Mouse (Mus musculus) testis, adult 2 months (tissue): ENCODE results near the gene Kcne2. TPM values are rescaled to one million over a fixed set of nuclear protein-coding genes. Genes with fewer than 3 reads are reported as not detected.

Experiments
- H3K27ac ChIP-seq: fragments of 200-500 bp; 2 replicates; pipeline ENCODE4 v1.5.1; 2012; ENCODE audit warnings: low read depth, low read length; ENCODE audit not compliant: control insufficient read depth, insufficient read depth
- H3K27me3 ChIP-seq: fragments of 200-500 bp; 2 replicates; pipeline ENCODE4 v1.6.1; 2012; ENCODE audit warnings: mild to moderate bottlenecking, low read length, moderate library complexity; ENCODE audit not compliant: control insufficient read depth, insufficient read depth
- H3K36me3 ChIP-seq: fragments of 200-500 bp; 2 replicates; pipeline ENCODE4 v1.6.1; 2012; ENCODE audit warnings: mild to moderate bottlenecking, low read length; ENCODE audit not compliant: control insufficient read depth, insufficient read depth
- H3K4me1 ChIP-seq: fragments of 200-500 bp; 2 replicates; pipeline ENCODE4 v1.6.1; 2012; ENCODE audit warnings: low read length; ENCODE audit not compliant: control insufficient read depth, insufficient read depth
- H3K4me3 ChIP-seq: fragments of 200-500 bp; 2 replicates; pipeline ENCODE4 v1.5.1; 2012; ENCODE audit warnings: low read depth, mild to moderate bottlenecking, low read length, moderate library complexity, mixed read lengths; ENCODE audit not compliant: control insufficient read depth
- CTCF ChIP-seq: fragments of 200-500 bp; IDR thresholded peaks from 2 replicates; pipeline ENCODE4 v1.5.1; 2012; ENCODE audit warnings: low read depth, mild to moderate bottlenecking, inconsistent platforms, low read length, moderate library complexity; ENCODE audit not compliant: control insufficient read depth, insufficient read depth, insufficient replicate concordance
- POLR2A ChIP-seq: fragments of 200-500 bp; IDR thresholded peaks from 2 replicates; pipeline ENCODE4 v1.6.1; 2012; ENCODE audit warnings: low read depth, mild to moderate bottlenecking, inconsistent platforms, low read length, moderate library complexity; ENCODE audit not compliant: control insufficient read depth
- polyA plus RNA-seq: library from polyadenylated mRNA; depleted of rRNA; stranded (reverse); fragments of >200 nt; gene quantifications from 2 replicates; pipeline ENCODE4 v1.2.3, GENCODE M21; 2012

Gene Kcne2
- polyA plus RNA-seq, 1 experiment = 0.11 TPM

GRCm38 (mm10) chr16:92309126-92309525 lies 16.9 kb downstream of the Kcne2 start:
- H3K36me3 ChIP-seq = no peaks in the 10 kb centered on the region
- no peaks in the 10 kb centered on the region for H3K27me3 ChIP-seq
- no peak overlapping the region for H3K27ac ChIP-seq
- no peak overlapping the region for H3K4me3 ChIP-seq
- TF ChIP-seq POLR2A = no peak
- no peak for TF ChIP-seq CTCF
- H3K4me1 ChIP-seq = no peaks in the 10 kb centered on the region

GRCm38 (mm10) chr16:92313953-92314741 lies 22.0 kb downstream of the Kcne2 start:
- TF ChIP-seq CTCF (peak; percentile 66), POLR2A (no peak)
- no peaks in the 10 kb centered on the region for H3K36me3 ChIP-seq
- H3K4me3 ChIP-seq = no peak overlapping the region
- no peaks in the 10 kb centered on the region for H3K4me1 ChIP-seq
- H3K27ac ChIP-seq = no peak overlapping the region
- H3K27me3 ChIP-seq = no peaks in the 10 kb centered on the region

- H3K4me1 ChIP-seq = no peaks in the 10 kb centered on the region
- TF ChIP-seq CTCF (no peak), POLR2A (no peak)
- no peak overlapping the region for H3K27ac ChIP-seq
- no peak overlapping the region for H3K4me3 ChIP-seq
- no peaks in the 10 kb centered on the region for H3K27me3 ChIP-seq
- no peaks in the 10 kb centered on the region for H3K36me3 ChIP-seq
Observed at GRCm38 (mm10) chr16:92316049-92316738, 24.0 kb downstream of the Kcne2 start.

- Histone ChIP-seq H3K27ac (no peak overlapping the region), H3K4me3 (peak overlapping the region; percentile 75), H3K36me3 (no peaks in the 10 kb centered on the region), H3K4me1 (no peaks in the 10 kb centered on the region), H3K27me3 (no peaks in the 10 kb centered on the region)
- TF ChIP-seq CTCF (peak; percentile 40; the same call in 1 of the 2 replicates), POLR2A (no peak)
Observed at GRCm38 (mm10) chr16:92319353-92320109, 27.3 kb downstream of the Kcne2 start.

- no peaks in the 10 kb centered on the region for H3K4me1 ChIP-seq
Observed at GRCm38 (mm10) chr16:92320361-92320760, 28.2 kb downstream of the Kcne2 start.

GRCm38 (mm10) chr16:92321341-92321740 lies 29.2 kb downstream of the Kcne2 start, which contains the start of gene Fam243:
TSS of gene Fam243 (minus strand) at chr16:92321441.
- Histone ChIP-seq H3K4me1 (no peaks in the 10 kb centered on the region), H3K27me3 (no peaks in the 10 kb centered on the region)
- no peak for TF ChIP-seq CTCF
- TF ChIP-seq POLR2A = peak; percentile 62; the same call in 1 of the 2 replicates

More at GRCm38 (mm10) chr16:92320361-92320760, 28.2 kb downstream of the Kcne2 start:
- Histone ChIP-seq H3K27ac (no peak overlapping the region), H3K27me3 (no peaks in the 10 kb centered on the region), H3K4me3 (peak overlapping the region; percentile 75), H3K36me3 (no peaks in the 10 kb centered on the region)
- no peak for TF ChIP-seq POLR2A
- no peak for TF ChIP-seq CTCF

More at GRCm38 (mm10) chr16:92321341-92321740, 29.2 kb downstream of the Kcne2 start, which contains the start of gene Fam243:
- H3K4me3 ChIP-seq = peak within 1 kb of the TSS; percentile 75
- no peaks in the 10 kb centered on the region for H3K36me3 ChIP-seq
- peak within 1 kb of the TSS; percentile 60 for H3K27ac ChIP-seq
